Mouse (Mus musculus) liver, embryonic 13.5 days (tissue): ENCODE measurements around the gene Gmppb. TPM values are rescaled to one million over a fixed set of nuclear protein-coding genes. Genes with fewer than 3 reads are reported as not detected.

ENCODE experiments used
- ATAC-seq: fragments of 200-750 bp; cut with Nextera tagmentation; 2 replicates; pipeline ENCODE4 v1.8.0; 2017; ENCODE audit warnings: low read depth, mild to moderate bottlenecking, moderate number of reproducible peaks, moderate library complexity
- DNase-seq: peaks from one replicate; pipeline ENCODE4 v3.0.0; 2022
- H3K27ac ChIP-seq: fragments of 300-500 bp; sonication (generic); 2 replicates; pipeline ENCODE4 v1.5.1; 2015; ENCODE audit warnings: moderate library complexity, mild to moderate bottlenecking, inconsistent platforms
- H3K27me3 ChIP-seq: fragments of 300-500 bp; sonication (generic); 2 replicates; pipeline ENCODE4 v1.6.1; 2015; ENCODE audit warnings: mild to moderate bottlenecking, inconsistent platforms
- H3K36me3 ChIP-seq: fragments of 300-500 bp; sonication (generic); 2 replicates; pipeline ENCODE4 v1.6.1; 2015; ENCODE audit warnings: mild to moderate bottlenecking, inconsistent platforms
- H3K4me1 ChIP-seq: fragments of 300-500 bp; sonication (generic); replicated peaks from 2 replicates; pipeline ENCODE4 v1.6.1; 2015; ENCODE audit warnings: inconsistent platforms
- H3K4me2 ChIP-seq: fragments of 300-500 bp; sonication (generic); 2 replicates; pipeline ENCODE4 v1.6.1; 2015; ENCODE audit warnings: inconsistent platforms, mild to moderate bottlenecking, moderate library complexity
- H3K4me3 ChIP-seq: fragments of 300-500 bp; sonication (generic); replicated peaks from 2 replicates; pipeline ENCODE4 v1.5.1; 2015; ENCODE audit warnings: mild to moderate bottlenecking, inconsistent platforms
- H3K9ac ChIP-seq: fragments of 300-500 bp; sonication (generic); 2 replicates; pipeline ENCODE4 v1.6.1; 2015; ENCODE audit warnings: mild to moderate bottlenecking, inconsistent platforms
- H3K9me3 ChIP-seq: fragments of 300-500 bp; sonication (generic); replicated peaks from 2 replicates; pipeline ENCODE4 v1.6.1; 2016; ENCODE audit warnings: inconsistent platforms
- WGBS: fragments of 180-500 bp; shearing (Covaris S2); methylation state at CpG from one replicate; pipeline ENCODE4 v1.1.7; 2015; ENCODE audit not compliant: insufficient replicate concordance; 5-methylcytosine and 5-hydroxymethylcytosine counted together
- polyA plus RNA-seq: library from polyadenylated mRNA; unstranded; fragments of >200 nt; fragmentation: Nextera tagmentation; extraction: Ambion mirVana; gene quantifications from 2 replicates; pipeline ENCODE4 v1.2.1, GENCODE M21; 2015

Gmppb gene
- polyA plus RNA-seq, 1 experiment from 2014 or later = 21.0 TPM

DNA sequence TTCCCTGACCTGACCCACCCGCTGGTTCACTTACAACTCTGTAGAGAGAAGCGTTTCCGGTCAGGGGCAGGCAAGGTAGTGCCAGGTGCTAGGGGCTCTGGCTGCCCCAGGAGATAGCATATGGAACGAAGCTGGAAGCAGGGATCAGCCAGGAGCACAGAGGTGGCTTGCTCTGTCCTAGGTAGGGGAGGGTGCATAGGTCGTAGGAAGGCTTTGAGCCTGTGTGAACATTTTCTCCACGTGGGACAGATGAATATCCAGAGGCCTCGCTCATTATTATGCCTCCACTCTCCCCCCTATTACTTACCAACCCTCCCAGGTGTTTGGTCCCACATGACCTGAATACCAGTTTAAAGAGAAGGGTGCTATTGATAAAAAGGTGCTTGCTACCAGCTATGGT, 3.4 kb downstream of the Gmppb start:
- no peak overlapping the region for H3K4me2 ChIP-seq
- H3K9me3 ChIP-seq = no peaks in the 10 kb centered on the region
- no peaks in the 10 kb centered on the region for H3K27me3 ChIP-seq
- H3K4me1 ChIP-seq = peaks cover 66% of the 10 kb centered on the region
- WGBS = 70% methylated on average over 7 of the region's 7 CpGs
- H3K4me3 ChIP-seq = no peak overlapping the region
- peak overlapping the region; percentile 14; the same call in 1 of the 2 replicates for H3K27ac ChIP-seq
- no peak overlapping the region for H3K9ac ChIP-seq
- H3K36me3 ChIP-seq = peaks cover 72% of the 10 kb centered on the region
- DNase-seq (no peak), ATAC-seq (no peak)

DNA sequence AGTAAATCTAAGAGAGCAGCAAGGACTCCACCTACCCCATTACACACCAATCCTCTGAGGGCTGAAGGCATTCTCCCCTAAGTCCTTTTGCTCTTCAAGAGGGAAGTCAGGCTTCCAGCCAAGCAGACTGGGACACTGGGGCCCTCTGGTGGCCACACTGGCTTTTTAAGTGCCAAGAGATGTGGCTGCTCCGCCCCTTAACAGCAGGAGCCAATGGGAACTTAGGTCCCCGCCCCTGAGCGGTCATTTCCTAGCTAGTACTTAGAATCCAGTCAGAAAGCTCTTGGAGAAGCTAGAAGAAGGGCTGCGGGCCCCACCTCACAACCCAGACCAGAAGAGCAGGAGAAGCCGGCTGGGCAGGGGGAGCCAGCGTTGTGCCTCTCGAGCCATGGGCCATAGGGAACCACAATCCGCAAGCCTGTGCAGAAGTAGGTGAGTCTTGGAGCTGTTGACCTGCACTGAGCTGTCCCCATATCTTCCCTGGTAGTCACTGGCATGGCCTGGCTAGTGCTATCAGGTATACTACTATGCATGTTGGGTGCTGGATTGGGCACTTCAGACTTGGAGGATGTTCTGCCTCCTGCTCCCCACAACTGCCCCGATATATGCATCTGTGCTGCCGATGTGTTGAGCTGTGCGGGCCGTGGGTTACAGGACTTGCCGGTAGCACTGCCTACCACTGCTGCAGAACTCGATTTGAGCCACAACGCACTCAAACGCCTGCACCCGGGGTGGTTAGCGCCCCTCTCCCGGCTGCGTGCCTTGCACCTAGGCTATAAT, 4.0 kb downstream of the Gmppb start, which contains the start of gene Amigo3:
Gene Amigo3 (plus strand): TSS at position 275 of the 780 bp plus-strand sequence.
- 55% methylated on average over 20 of the region's 20 CpGs for WGBS
- peaks cover 77% of the 10 kb centered on the region for H3K36me3 ChIP-seq
- H3K9ac ChIP-seq = peak within 1 kb of the TSS; percentile 51; the same call in 1 of the 2 replicates
- ATAC-seq (peak; percentile 30), DNase-seq (peak; percentile 92)
- peak within 1 kb of the TSS; percentile 46; the same call in 1 of the 2 replicates for H3K4me2 ChIP-seq
- H3K27me3 ChIP-seq = no peaks in the 10 kb centered on the region
- H3K9me3 ChIP-seq = no peaks in the 10 kb centered on the region
- 0 out of 2 replicates have a peak within 1 kb of the TSS, but pooled peaks have one; percentile 7 for H3K4me3 ChIP-seq
- peak within 1 kb of the TSS; percentile 63 for H3K27ac ChIP-seq
- peaks cover 59% of the 10 kb centered on the region for H3K4me1 ChIP-seq

DNA sequence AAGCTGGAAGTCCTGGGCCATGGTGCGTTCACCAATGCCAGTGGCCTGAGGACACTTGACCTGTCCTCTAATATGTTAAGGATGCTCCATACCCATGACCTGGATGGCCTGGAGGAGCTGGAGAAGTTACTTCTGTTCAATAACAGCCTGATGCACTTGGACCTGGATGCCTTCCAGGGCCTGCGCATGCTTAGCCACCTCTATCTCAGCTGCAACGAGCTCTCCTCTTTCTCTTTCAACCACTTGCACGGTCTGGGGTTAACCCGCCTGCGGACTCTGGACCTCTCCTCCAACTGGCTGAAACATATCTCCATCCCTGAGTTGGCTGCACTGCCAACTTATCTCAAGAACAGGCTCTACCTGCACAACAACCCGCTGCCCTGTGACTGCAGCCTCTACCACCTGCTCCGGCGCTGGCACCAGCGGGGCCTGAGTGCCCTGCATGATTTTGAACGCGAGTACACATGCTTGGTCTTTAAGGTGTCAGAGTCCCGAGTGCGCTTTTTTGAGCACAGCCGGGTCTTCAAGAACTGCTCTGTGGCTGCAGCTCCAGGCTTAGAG, 4.7 kb downstream of the Gmppb start:
- H3K27me3 ChIP-seq = no peaks in the 10 kb centered on the region
- H3K9me3 ChIP-seq = no peaks in the 10 kb centered on the region
- ATAC-seq = no peak
- H3K9ac ChIP-seq = 0 out of 2 replicates have a peak overlapping the region, but pooled peaks have one; percentile 51
- peaks cover 53% of the 10 kb centered on the region for H3K4me1 ChIP-seq
- no peak for DNase-seq
- WGBS = 92% methylated on average over 15 of the region's 15 CpGs
- no peak overlapping the region for H3K4me2 ChIP-seq
- H3K36me3 ChIP-seq = peaks cover 83% of the 10 kb centered on the region
- peak overlapping the region; percentile 63; the same call in 1 of the 2 replicates for H3K27ac ChIP-seq
- no peak overlapping the region for H3K4me3 ChIP-seq

DNA sequence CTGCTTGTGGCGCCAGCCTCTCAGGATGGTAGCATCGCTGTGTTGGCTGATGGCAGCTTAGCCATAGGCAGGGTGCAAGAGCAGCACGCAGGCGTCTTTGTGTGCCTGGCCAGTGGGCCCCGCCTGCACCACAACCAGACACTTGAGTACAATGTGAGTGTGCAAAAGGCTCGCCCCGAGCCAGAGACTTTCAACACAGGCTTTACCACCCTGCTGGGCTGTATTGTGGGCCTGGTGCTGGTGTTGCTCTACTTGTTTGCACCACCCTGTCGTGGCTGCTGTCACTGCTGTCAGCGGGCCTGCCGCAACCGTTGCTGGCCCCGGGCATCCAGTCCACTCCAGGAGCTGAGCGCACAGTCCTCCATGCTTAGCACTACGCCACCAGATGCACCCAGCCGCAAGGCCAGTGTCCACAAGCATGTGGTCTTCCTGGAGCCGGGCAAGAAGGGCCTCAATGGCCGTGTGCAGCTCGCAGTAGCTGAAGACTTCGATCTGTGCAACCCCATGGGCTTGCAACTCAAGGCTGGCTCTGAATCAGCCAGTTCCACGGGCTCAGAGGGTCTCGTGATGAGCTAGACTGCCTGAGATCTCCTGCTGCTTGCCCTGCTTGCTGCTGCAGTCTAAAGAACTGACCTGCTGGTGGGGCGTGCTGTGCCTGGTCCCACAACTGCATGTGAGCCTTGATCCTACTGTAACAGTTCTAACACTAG, 5.4 kb downstream of the Gmppb start:
- Histone ChIP-seq H3K4me2 (no peak overlapping the region), H3K9me3 (no peaks in the 10 kb centered on the region), H3K4me1 (peaks cover 50% of the 10 kb centered on the region), H3K27me3 (no peaks in the 10 kb centered on the region), H3K9ac (no peak overlapping the region), H3K36me3 (peaks cover 91% of the 10 kb centered on the region), H3K4me3 (no peak overlapping the region), H3K27ac (no peak overlapping the region)
- ATAC-seq (no peak), DNase-seq (no peak)
- WGBS = 91% methylated on average over 22 of the region's 22 CpGs

DNA sequence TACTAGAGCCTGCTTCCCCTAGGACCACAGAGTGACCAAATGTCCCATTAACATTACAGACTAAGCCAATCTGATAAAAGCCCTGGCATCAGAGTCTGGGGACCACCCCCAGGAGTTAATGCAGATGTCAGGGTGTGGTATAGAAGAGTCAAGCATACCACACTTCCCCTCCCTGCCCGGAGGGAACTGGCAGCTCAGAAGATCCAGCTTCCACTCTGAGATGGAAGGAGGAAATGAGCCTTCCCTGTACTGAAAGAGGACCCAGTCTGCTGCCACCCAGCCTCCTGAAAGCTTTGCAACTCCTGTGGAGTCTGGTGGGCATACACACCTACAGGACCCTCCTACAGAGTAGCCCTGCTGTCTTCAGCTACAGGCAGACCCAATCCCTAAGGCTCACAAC, 6.0 kb downstream of the Gmppb start:
- ATAC-seq = no peak

DNA sequence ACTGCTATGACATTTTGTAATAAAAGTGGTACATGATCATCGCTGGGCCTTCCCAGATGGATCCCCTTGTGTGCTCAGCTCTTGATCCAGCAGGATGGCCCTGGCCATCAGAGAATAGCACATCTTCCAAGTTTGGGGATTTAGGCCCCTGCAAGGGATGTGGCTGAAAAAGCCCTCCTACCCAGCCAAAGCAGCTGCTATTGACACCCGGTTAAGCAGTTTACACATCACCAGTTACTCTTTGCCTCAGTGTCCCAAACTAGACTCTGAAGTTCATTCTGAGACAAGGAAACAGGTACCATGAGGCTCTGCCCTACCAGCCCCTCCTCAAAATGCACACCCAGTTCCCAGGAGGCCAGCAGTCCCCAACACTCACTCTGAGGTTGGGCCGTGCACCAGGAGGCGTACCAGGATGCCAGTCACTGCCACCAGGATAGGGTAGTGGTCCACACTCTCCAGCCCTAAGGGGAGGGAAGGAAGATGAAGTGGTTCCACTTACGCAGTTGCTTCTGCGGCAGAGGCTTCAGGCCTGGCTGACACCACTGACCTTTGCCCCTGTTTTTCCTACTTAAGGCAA, 6.7 kb downstream of the Gmppb start:
- Histone ChIP-seq H3K27ac (no peak overlapping the region), H3K36me3 (peaks cover 95% of the 10 kb centered on the region), H3K4me3 (no peak overlapping the region), H3K4me2 (no peak overlapping the region), H3K27me3 (no peaks in the 10 kb centered on the region), H3K9ac (no peak overlapping the region), H3K9me3 (no peaks in the 10 kb centered on the region), H3K4me1 (peaks cover 42% of the 10 kb centered on the region)
- DNase-seq (no peak), ATAC-seq (no peak)
- WGBS = 92% methylated on average over 6 of the region's 6 CpGs

More for the DNA sequence above, 6.0 kb downstream of the Gmppb start:
- no peak overlapping the region for H3K4me2 ChIP-seq
- peaks cover 44% of the 10 kb centered on the region for H3K4me1 ChIP-seq
- H3K36me3 ChIP-seq = peaks cover 95% of the 10 kb centered on the region
- WGBS = 50% methylated on average over 1 of the region's 1 CpGs
- no peak overlapping the region for H3K27ac ChIP-seq
- H3K9me3 ChIP-seq = no peaks in the 10 kb centered on the region
- no peak overlapping the region for H3K4me3 ChIP-seq
- no peak overlapping the region for H3K9ac ChIP-seq
- no peak for DNase-seq
- no peaks in the 10 kb centered on the region for H3K27me3 ChIP-seq

DNA sequence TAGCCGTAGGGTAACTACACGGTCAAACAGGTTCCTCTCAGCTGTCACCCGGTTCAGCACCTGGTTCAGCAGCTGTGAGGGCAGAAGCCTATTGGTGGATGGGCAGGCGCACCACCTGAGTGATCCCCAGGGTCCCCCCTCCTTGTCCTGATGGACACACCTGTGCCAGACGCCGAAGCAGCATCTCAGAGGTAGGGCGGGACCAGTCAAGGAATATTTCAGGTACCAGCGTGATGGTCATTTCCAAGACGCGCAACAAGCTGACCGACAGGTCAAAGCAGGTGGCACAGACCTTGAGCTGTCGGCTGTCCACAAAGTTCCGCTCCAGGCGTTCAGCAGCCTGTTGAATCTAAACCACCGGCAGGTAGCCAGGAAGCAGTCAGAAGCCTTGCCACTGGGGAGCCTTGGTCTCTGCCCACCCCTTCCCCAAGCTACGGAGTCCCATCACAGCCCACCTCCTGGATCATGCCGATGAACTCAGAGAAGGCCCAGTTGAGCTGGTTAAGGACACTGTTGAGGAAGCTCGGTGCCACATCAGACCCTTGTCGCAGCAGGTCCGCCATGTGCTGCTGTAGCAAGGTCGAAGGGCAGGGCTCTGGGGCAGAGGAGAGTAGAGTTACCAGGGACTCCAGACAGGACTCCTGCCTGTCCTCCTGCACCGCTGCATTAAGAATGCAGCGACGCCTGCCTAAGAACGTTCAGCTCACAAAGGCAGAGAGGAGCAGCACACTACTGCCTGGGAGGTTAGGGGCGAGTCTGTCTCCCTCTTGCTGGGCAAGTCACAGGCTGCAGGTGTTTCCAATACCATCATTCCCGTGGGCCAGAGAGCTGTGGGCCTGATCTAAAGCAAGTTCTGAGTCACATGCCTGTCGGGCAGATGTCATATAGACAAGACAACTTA, 7.6 kb downstream of the Gmppb start:
- peaks cover 95% of the 10 kb centered on the region for H3K36me3 ChIP-seq
- no peak for DNase-seq
- ATAC-seq = no peak
- no peak overlapping the region for H3K4me3 ChIP-seq
- no peak overlapping the region for H3K27ac ChIP-seq
- H3K9ac ChIP-seq = no peak overlapping the region
- peaks cover 49% of the 10 kb centered on the region for H3K4me1 ChIP-seq
- WGBS = 87% methylated on average over 28 of the region's 28 CpGs
- H3K4me2 ChIP-seq = no peak overlapping the region
- no peaks in the 10 kb centered on the region for H3K27me3 ChIP-seq
- no peaks in the 10 kb centered on the region for H3K9me3 ChIP-seq

DNA sequence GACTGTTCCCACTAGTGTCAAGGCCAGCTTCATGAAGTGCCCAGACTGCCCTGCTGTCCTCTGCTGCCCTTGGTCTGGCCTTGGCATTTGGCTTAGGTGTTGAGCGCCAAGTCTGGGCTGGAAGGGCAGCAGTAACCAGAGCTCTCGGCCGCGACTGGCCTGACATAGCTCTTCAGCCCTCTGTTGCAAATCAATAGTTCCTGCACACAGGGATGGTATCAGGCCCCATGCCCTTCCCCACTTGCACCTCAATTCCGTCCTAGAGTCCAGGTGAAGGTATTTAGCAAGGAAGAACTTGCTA, 8.2 kb downstream of the Gmppb start:
- DNase-seq = no peak
- H3K27me3 ChIP-seq = no peaks in the 10 kb centered on the region
- H3K4me1 ChIP-seq = peaks cover 52% of the 10 kb centered on the region
- peaks cover 95% of the 10 kb centered on the region for H3K36me3 ChIP-seq
- no peak overlapping the region for H3K9ac ChIP-seq
- no peak overlapping the region for H3K27ac ChIP-seq
- H3K4me2 ChIP-seq = no peak overlapping the region
- no peaks in the 10 kb centered on the region for H3K9me3 ChIP-seq
- WGBS = 88% methylated on average over 5 of the region's 5 CpGs
- no peak for ATAC-seq
- no peak overlapping the region for H3K4me3 ChIP-seq

DNA sequence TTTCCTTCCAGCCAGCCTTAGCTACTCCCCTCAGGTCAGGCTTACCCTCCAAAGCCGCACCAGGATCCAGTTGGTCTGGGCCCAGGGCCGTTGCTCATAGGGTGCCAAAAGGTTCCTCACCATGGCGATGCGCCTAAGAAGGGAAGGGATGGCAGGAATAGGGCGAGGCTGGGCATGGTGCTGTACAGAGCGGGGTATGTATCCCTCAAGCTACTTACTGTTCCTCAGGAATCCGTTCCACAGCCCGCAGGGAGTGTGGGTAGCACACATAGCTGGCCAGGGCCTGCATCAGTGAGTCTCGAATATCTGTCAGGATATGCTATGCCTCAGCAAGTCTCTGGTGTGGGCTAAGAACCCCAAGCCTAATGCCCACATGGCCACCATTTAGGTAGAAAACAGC, 9.2 kb downstream of the Gmppb start:
- H3K4me1 ChIP-seq = peaks cover 49% of the 10 kb centered on the region
- no peaks in the 10 kb centered on the region for H3K9me3 ChIP-seq
- no peaks in the 10 kb centered on the region for H3K27me3 ChIP-seq
- ATAC-seq (no peak), DNase-seq (no peak)
- WGBS = 95% methylated on average over 9 of the region's 9 CpGs
- H3K27ac ChIP-seq = no peak overlapping the region
- no peak overlapping the region for H3K9ac ChIP-seq
- H3K36me3 ChIP-seq = peaks cover 100% of the 10 kb centered on the region
- H3K4me3 ChIP-seq = no peak overlapping the region
- no peak overlapping the region for H3K4me2 ChIP-seq

DNA sequence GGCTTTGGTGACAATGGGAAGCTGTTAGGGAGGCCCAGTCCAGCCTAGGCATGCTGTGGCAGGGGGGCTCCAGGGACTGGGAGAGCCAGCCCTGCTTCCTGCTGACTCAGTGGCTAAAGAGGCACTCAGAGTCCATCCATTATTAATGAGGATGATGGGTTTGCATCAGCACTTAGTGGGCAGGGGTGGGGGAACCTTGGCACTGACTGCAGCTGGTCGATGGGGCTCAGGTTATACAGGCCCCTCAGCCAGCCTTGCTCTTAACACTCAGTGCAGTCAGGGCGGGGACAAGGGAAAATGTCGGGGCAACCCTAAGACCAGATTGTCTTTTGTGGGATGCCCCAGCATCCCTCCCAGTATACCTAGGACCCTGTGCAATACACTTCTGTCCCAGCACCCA, 13.1 kb downstream of the Gmppb start:
- WGBS = 82% methylated on average over 3 of the region's 3 CpGs
- H3K9ac ChIP-seq = no peak overlapping the region
- H3K27ac ChIP-seq = no peak overlapping the region
- no peak overlapping the region for H3K4me3 ChIP-seq
- no peaks in the 10 kb centered on the region for H3K27me3 ChIP-seq
- H3K36me3 ChIP-seq = peaks cover 100% of the 10 kb centered on the region
- no peak for DNase-seq
- H3K4me1 ChIP-seq = peaks cover 38% of the 10 kb centered on the region
- no peak for ATAC-seq
- H3K9me3 ChIP-seq = no peaks in the 10 kb centered on the region
- no peak overlapping the region for H3K4me2 ChIP-seq
